Mouse (Mus musculus): ENCODE measurements around the gene Vps35l.

- TF ChIP-seq CTCF (IDR thresholded peaks at IDR 0.05; ENCODE audit: insufficient read depth, low read length) (no peak), POLR2A (IDR thresholded peaks at IDR 0.05; ENCODE audit: borderline replicate concordance, extremely low read depth, low read depth, low read length) (no peak)
Measured at GRCm38 (mm10) chr7:118883957-118884356, 143.9 kb downstream of the Vps35l start.
